Mouse (Mus musculus): ENCODE results near the gene Muc2.

The Muc2 gene

DNA sequence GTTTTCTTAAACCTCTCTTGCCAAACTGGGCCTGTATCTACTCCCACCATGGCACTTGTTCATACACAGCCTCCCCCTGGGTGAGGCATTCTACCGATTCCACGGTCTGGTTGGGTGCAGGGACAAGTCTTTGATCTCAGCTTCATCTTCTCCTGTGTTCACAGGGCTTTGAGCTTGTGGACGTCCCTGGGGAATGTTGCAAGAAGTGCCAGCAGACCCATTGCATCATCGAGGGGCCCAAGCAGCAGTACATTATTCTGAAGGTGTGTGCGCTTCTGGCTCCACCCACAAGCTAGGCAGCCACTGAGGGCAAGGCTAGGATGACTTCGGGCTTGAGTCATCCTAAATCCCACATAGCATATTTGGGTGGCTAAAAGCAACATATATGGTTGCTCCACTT is 62.4 kb downstream of the Muc2 start:
- in situ Hi-C loops (cut with MboI; ENCODE audit: unreplicated experiment in 2 of 2), result loop anchor here (25.0 kb wide), 2 partner anchors 185 to 360 kb away; partner anchors contain the start of genes Brsk2 (in 2 of the 2) and Gm45618 (in 2 of the 2)

DNA sequence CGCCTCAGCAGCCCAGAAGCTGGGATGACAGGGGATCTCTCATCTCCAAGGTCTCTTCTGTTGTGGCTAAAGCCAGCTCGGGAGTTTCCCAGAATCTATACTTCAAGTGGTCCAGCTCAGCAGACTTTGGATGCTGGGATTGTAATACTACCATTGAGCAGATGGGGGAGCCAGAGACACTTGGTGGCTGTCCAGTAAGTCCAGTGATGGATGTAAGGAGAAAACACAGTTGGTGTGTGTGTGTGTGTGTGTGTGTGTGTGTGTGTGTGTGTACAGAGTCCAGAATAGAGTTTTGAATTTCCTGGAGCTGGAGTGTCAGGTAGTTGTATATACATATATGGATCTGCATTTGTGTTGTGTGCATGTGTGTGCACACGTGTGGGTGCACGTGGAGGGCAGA is 65.7 kb downstream of the Muc2 start:
- in situ Hi-C loops (cut with MboI; ENCODE audit: unreplicated experiment in 2 of 2), result loop anchor here (25.0 kb wide), 2 partner anchors 181 to 356 kb away; partner anchors contain the start of genes Brsk2 (in 2 of the 2) and Gm45618 (in 2 of the 2)

DNA sequence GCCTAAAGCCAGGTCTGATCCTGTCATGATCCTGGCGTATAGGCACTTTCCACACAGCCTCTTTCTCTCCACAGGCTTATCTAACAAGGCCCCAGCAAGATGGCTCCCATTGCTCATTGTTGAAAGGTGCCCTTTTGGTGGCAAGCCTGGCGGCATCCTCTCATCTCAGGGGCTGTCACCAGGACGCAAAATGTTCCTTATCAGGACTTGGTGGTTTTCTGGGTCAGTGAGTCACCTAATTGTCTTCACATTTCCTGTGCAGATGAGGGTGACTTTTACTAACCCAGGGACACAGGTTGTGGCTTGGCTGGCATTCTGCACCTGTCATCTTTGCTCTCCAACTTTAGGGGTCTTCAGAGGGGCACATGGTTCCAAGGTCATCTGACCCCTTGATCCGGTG is 68.2 kb downstream of the Muc2 start:
- in situ Hi-C loops (cut with MboI; ENCODE audit: unreplicated experiment in 2 of 2), result loop anchor here (25.0 kb wide), 2 partner anchors 179 to 354 kb away; partner anchors contain the start of genes Brsk2 (in 2 of the 2) and Gm45618 (in 2 of the 2)

DNA sequence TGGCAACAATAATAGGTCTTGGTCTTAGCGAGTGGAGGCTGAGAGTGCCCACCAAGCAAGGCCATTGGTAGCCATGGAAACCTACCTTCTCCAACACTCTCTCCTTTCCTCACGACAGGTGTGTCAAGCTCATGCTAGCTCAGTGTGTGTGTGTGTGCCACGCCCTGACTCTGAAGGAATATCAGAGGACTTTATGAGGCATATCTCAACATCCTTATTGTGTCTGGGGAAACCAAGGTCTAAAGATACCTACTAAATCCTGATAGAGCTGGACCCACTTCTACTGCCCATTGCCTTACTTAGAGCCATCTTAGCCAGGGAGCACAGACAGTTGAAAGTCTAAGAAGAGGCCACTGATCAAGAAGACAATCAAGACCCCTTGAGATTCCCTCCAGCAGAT is 80.4 kb downstream of the Muc2 start:
- in situ Hi-C loops (cut with MboI; ENCODE audit: unreplicated experiment in 2 of 2), result loop anchor here (25.0 kb wide), 2 partner anchors 167 to 342 kb away; partner anchors contain the start of genes Brsk2 (in 2 of the 2) and Gm45618 (in 2 of the 2)

DNA sequence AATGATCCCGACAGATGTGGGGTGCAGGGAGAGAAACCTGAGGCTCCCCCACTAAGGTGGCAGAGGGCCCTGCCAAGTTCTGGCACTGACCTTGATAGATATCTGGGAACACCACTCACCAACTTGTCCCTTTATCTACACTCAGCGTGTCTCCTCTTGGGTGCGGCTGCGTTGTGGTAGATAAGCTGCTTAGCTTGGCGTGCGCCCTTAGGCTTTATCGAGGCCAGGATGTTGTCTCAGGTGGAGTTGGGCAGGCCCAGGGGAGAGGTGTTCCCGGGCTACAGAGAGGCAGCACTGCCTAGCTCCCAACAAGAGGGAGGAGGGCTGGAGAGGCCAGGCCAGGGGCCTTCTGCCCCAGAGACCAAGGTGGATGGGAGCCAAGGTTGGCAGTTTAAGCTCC is 80.8 kb downstream of the Muc2 start:
- in situ Hi-C loops (cut with MboI; ENCODE audit: unreplicated experiment in 2 of 2), result loop anchor here (25.0 kb wide), 2 partner anchors 166 to 341 kb away; partner anchors contain the start of genes Brsk2 (in 2 of the 2) and Gm45618 (in 2 of the 2)

DNA sequence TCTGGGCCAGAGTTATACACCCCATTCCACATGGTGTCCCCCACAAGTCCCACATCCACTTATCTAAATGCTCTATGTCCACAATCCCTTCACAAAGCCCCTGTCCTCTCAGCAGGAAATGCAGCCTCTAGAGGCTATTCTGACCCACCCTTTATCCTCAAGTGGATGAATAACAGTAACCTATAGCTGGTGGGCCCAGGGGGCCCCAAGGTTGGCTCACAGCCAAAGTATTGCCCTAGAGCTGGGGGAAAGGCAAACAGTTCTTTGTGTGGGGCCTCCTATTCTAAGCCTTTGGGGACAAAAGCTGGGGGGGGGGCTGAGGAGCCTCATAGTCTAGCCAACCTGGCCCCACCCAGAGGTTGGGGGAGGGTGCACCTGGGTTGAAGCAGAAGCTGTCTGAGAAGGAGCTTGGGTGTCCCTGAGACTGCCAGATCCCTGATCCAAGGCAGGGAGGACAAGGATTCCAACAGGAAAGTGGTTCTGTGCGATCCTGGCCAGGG is 82.0 kb downstream of the Muc2 start:
- in situ Hi-C loops (cut with MboI; ENCODE audit: unreplicated experiment in 2 of 2), result loop anchor here (25.0 kb wide), 2 partner anchors 165 to 340 kb away; partner anchors contain the start of genes Brsk2 (in 2 of the 2) and Gm45618 (in 2 of the 2)

DNA sequence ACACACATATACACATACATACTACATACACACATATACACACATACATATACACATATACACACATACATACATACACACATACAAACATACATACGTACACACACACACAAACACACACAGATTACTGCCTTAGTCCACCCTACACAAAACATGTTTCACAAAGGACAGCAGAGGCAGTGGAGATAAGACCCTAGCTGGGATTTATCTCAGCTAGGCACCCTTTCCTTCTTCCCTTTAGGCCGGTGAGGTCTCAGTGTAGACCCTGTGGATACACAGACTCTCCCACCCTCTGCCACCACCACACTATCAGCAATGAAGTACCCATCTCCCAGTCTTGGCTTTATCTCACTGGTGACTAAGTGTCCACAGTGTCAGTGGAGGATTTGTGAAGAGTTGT is 84.7 kb downstream of the Muc2 start:
- in situ Hi-C loops (cut with MboI; ENCODE audit: unreplicated experiment in 2 of 2), result loop anchor here (25.0 kb wide), 2 partner anchors 162 to 337 kb away; partner anchors contain the start of genes Brsk2 (in 2 of the 2) and Gm45618 (in 2 of the 2)

DNA sequence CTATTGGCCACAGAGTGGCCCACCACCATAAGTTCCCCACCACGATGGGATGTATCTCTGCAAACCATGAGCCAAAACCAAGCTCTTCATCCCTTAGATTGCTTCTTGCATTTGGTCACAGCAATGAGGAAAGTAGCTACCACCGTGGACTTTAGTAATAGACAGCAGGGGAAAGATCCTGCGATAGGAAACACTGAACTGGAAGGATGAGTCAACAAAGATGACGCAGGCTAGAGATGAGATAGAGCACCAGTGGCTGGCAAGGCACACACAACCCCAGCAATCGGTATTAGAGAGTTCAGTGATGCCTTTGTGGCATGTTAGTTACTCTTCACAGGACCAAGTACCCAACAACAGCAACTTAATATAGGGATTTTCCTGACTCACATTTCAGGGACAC is 86.1 kb downstream of the Muc2 start:
- in situ Hi-C loops (cut with MboI; ENCODE audit: unreplicated experiment in 2 of 2), result no loop called here

DNA sequence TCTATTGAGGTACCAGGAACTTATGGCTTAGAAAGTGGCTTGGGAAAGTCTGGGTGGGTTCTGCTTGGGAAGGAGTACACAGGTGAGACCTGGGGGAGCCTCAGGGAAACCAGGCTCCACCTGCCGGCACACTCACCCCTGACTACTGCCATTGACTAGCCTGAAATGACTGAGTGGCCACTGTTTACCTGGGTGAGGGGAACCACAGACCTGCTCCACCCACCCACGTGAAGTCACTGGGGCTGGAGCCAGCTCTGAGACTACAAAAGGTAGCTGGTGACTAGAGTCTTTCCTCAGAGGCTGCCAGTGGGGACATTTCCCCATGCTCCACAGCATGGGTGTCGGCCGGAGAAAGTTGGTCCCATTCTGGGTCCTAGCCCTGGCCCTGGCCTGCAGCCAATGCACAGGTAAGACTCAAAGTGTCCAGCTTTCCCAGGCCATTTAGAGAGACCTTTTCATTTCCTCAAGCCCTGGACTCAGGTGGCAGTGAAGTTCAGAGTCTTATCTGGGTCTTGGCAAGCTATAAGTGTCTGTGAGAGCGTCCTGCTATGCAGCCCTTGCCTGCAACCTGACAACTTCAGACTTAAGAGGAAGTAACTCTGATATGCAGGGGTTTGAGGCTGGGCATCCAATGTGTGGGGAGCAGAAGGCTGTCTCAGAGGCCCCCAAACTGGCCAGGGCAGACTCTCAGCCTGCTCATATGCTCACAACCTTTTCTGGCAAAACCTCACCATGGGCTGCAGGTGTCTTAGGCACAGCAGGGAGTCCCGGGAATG is 98.7 kb downstream of the Muc2 start, which contains the start of gene Muc5ac:
Muc5ac (plus strand) TSS at position 296 of the 776 bp plus-strand sequence.
- in situ Hi-C loops (cut with MboI; ENCODE audit: unreplicated experiment in 2 of 2), result no loop called here

DNA sequence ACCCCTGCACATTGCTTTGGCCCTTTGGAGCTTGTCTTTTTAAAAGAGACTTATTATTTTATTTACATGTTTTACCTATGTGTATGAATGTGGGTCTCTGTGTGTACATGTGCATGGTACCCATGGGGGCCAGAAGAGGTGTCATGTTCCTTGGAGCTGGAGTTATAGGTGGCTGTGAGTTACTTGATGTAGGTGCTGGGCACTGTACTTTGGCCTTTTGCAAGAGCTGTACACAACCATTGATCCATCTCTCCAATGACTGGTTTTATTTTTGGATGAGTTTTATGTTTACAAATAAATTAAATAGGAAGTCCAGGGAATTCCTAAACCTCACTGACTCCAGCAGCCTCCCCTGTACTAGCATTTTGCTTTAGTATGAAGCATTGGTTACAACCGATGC is 104.1 kb downstream of the Muc2 start:
- in situ Hi-C loops (cut with MboI; ENCODE audit: unreplicated experiment in 2 of 2), result no loop called here

DNA sequence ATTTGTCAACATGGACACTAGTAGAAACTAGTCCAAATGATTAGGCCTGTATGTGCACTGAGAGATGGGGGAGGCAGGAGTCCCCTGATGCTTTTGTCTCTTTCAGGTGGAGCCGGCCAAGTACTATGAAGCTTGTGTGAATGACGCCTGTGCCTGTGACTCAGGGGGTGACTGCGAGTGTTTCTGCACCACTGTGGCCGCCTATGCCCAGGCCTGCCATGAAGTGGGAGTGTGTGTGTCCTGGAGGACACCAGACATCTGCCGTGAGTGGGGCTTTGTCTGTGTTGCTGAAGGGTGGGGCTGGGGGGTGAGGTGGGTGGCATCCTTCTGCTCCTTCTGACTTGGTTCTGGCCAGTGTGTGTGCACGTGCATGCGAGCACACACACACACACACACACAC is 113.1 kb downstream of the Muc2 start:
- in situ Hi-C loops (cut with MboI; ENCODE audit: unreplicated experiment in 2 of 2), result no loop called here
